Mouse (Mus musculus) MEL (cell line): ENCODE measurements around the gene Dph1. TPM values are rescaled to one million over a fixed set of nuclear protein-coding genes. Genes with fewer than 3 reads are reported as not detected.

Source experiments
- DNase-seq: peaks from one replicate; pipeline ENCODE4 v3.0.0; 2011; ENCODE audit warnings: low read depth, low spot score
- H3K27ac ChIP-seq: 2 replicates; pipeline ENCODE4 v1.5.1; 2012; ENCODE audit warnings: low read depth, mild to moderate bottlenecking, control low read depth, low read length, moderate library complexity; ENCODE audit not compliant: control insufficient read depth
- H3K27me3 ChIP-seq, 2 experiments: fragments of 150-350 bp in 1 of 2; sonication (generic) in 1 of 2; 2 replicates each; pipeline ENCODE4 v1.6.1; 2012; ENCODE audit warnings: low read length in 2 of 2, mild to moderate bottlenecking in 2 of 2, improper control_type of control experiment in 1 of 2, moderate library complexity in 1 of 2; ENCODE audit not compliant: insufficient read depth in 2 of 2, control insufficient read depth in 1 of 2
- H3K36me3 ChIP-seq, 2 experiments: 2 replicates each; pipeline ENCODE4 v1.6.1; 2012 to 2014; ENCODE audit warnings: low read length in 2 of 2, improper control_type of control experiment in 1 of 2, inconsistent platforms in 1 of 2, mild to moderate bottlenecking in 1 of 2; ENCODE audit not compliant: insufficient read depth in 2 of 2, control insufficient read depth in 1 of 2
- H3K4me1 ChIP-seq, 2 experiments: fragments of 150-350 bp in 1 of 2; sonication (generic) in 1 of 2; 2 replicates each; pipeline ENCODE4 v1.6.1; 2012; ENCODE audit warnings: low read length in 2 of 2, improper control_type of control experiment in 1 of 2, mild to moderate bottlenecking in 1 of 2; ENCODE audit not compliant: insufficient read depth in 2 of 2, control insufficient read depth in 1 of 2
- H3K4me3 ChIP-seq, 2 experiments: fragments of 150-350 bp in 1 of 2; sonication (generic) in 1 of 2; 2 replicates each; pipeline ENCODE4 v1.5.1; 2012; ENCODE audit warnings: low read depth in 2 of 2, low read length in 2 of 2, mild to moderate bottlenecking in 2 of 2, moderate library complexity in 2 of 2, control low read depth in 1 of 2, improper control_type of control experiment in 1 of 2; ENCODE audit not compliant: control insufficient read depth in 1 of 2, insufficient read depth in 1 of 2
- H3K79me2 ChIP-seq: 2 replicates; pipeline ENCODE4 v1.6.1; 2012; ENCODE audit warnings: mild to moderate bottlenecking, low read length, moderate library complexity; ENCODE audit not compliant: control insufficient read depth, poor library complexity, insufficient read depth
- H3K9ac ChIP-seq: 2 replicates; pipeline ENCODE4 v1.6.1; 2012; ENCODE audit warnings: low read depth, mild to moderate bottlenecking, control low read depth, low read length, moderate library complexity; ENCODE audit not compliant: control insufficient read depth, poor library complexity, severe bottlenecking
- H3K9me3 ChIP-seq: fragments of 150-350 bp; sonication (generic); replicated peaks from 2 replicates; pipeline ENCODE4 v1.6.1; 2012; ENCODE audit warnings: mild to moderate bottlenecking, low read length, improper control_type of control experiment, moderate library complexity; ENCODE audit not compliant: insufficient read depth
- ELF1 ChIP-seq: IDR thresholded peaks from 2 replicates; pipeline ENCODE4 v1.6.1; 2014; ENCODE audit warnings: low read depth, mild to moderate bottlenecking, inconsistent platforms, low read length, improper control_type of control experiment, moderate library complexity
- EP300 ChIP-seq, 2 experiments: IDR thresholded peaks; 2 replicates each; pipeline ENCODE4 v1.6.1; 2011; ENCODE audit warnings: improper control_type of control experiment in 2 of 2, low read length in 2 of 2, low read depth in 1 of 2, mild to moderate bottlenecking in 1 of 2
- ETS1 ChIP-seq: IDR thresholded peaks from 2 replicates; pipeline ENCODE4 v1.6.1; 2012; ENCODE audit warnings: low read depth, mild to moderate bottlenecking, inconsistent platforms, low read length, improper control_type of control experiment, moderate library complexity
- GATA1 ChIP-seq: IDR thresholded peaks from 2 replicates; pipeline ENCODE4 v1.6.1; 2011; ENCODE audit warnings: low read depth, low read length, improper control_type of control experiment
- JUND ChIP-seq: IDR thresholded peaks from 2 replicates; pipeline ENCODE4 v1.6.1; 2011; ENCODE audit warnings: low read depth, mild to moderate bottlenecking, improper control_type of control experiment, low read length
- KAT2A ChIP-seq: conservative IDR thresholded peaks from 2 replicates; pipeline ENCODE4 v1.6.1; 2012; ENCODE audit warnings: low read depth, low read length, improper control_type of control experiment, inconsistent platforms
- MAFK ChIP-seq: IDR thresholded peaks from 2 replicates; pipeline ENCODE4 v1.6.1; 2011; ENCODE audit warnings: low read depth, mild to moderate bottlenecking, low read length, improper control_type of control experiment, borderline replicate concordance
- MAZ ChIP-seq: IDR thresholded peaks from 2 replicates; pipeline ENCODE4 v1.6.1; 2012; ENCODE audit warnings: low read depth, mild to moderate bottlenecking, inconsistent platforms, low read length, improper control_type of control experiment
- MYB ChIP-seq: IDR thresholded peaks from 2 replicates; pipeline ENCODE4 v1.6.1; 2011; ENCODE audit warnings: mild to moderate bottlenecking, low read depth, low read length, improper control_type of control experiment
- NELFE ChIP-seq: IDR thresholded peaks from 2 replicates; pipeline ENCODE4 v1.6.1; 2011; ENCODE audit warnings: low read depth, low read length, improper control_type of control experiment
- NRF1 ChIP-seq: IDR thresholded peaks from 2 replicates; pipeline ENCODE4 v1.6.1; 2014; ENCODE audit warnings: low read depth, mild to moderate bottlenecking, inconsistent platforms, low read length, improper control_type of control experiment, moderate library complexity; ENCODE audit not compliant: poor library complexity, insufficient read depth, severe bottlenecking
- POLR2A ChIP-seq, 2 experiments: IDR thresholded peaks; 2 replicates each; pipeline ENCODE4 v1.6.1; 2011 to 2012; ENCODE audit warnings: low read length in 2 of 2, mild to moderate bottlenecking in 2 of 2, control low read depth in 1 of 2, improper control_type of control experiment in 1 of 2, low read depth in 1 of 2, moderate library complexity in 1 of 2; ENCODE audit not compliant: control insufficient read depth in 1 of 2, insufficient read depth in 1 of 2, poor library complexity in 1 of 2
- RAD21 ChIP-seq: IDR thresholded peaks from 2 replicates; pipeline ENCODE4 v1.6.1; 2011; ENCODE audit warnings: mild to moderate bottlenecking, low read depth, low read length, improper control_type of control experiment
- TAL1 ChIP-seq: IDR thresholded peaks from 2 replicates; pipeline ENCODE4 v1.6.1; 2012; ENCODE audit warnings: mild to moderate bottlenecking, inconsistent platforms, low read length, moderate library complexity, mixed read lengths
- TBP ChIP-seq: IDR thresholded peaks from 2 replicates; pipeline ENCODE4 v1.8.0; 2011; ENCODE audit warnings: low read depth, low read length, improper control_type of control experiment
- UBTF ChIP-seq: IDR thresholded peaks from 2 replicates; pipeline ENCODE4 v1.6.1; 2012; ENCODE audit warnings: low read depth, mild to moderate bottlenecking, inconsistent platforms, low read length, improper control_type of control experiment, moderate library complexity, borderline replicate concordance; ENCODE audit not compliant: insufficient read depth
- USF1 ChIP-seq: IDR thresholded peaks from 2 replicates; pipeline ENCODE4 v1.6.1; 2014; ENCODE audit warnings: low read depth, mild to moderate bottlenecking, inconsistent platforms, low read length, improper control_type of control experiment, moderate library complexity
- ZC3H11A ChIP-seq: IDR thresholded peaks from 2 replicates; pipeline ENCODE4 v1.6.1; 2012; ENCODE audit warnings: low read depth, mild to moderate bottlenecking, inconsistent platforms, low read length, improper control_type of control experiment
- ZKSCAN1 ChIP-seq: IDR thresholded peaks from 2 replicates; pipeline ENCODE4 v1.6.1; 2012; ENCODE audit warnings: low read depth, mild to moderate bottlenecking, inconsistent platforms, low read length, improper control_type of control experiment, moderate library complexity
- ZNF384 ChIP-seq: IDR thresholded peaks from 2 replicates; pipeline ENCODE4 v1.6.1; 2012; ENCODE audit warnings: low read depth, mild to moderate bottlenecking, inconsistent platforms, low read length, improper control_type of control experiment
- polyA plus RNA-seq, 2 experiments: library from polyadenylated mRNA; stranded (reverse) in 1 of 2; unstranded in 1 of 2; fragments of >175 nt in 1 of 2; fragments of >200 nt in 1 of 2; gene quantifications; 2 replicates each; pipeline versions ENCODE4 v1.2.1 to v1.2.4; 2012; ENCODE audit warnings: low replicate concordance in 2 of 2, low read depth in 1 of 2; ENCODE audit not compliant: insufficient read length in 2 of 2, insufficient read depth in 1 of 2, missing spikeins in 1 of 2
- total RNA-seq: library from RNA; depleted of rRNA; stranded (reverse); fragments of 300-350 nt; gene quantifications from 2 replicates; pipeline ENCODE4 v1.2.3, GENCODE M21; 2012

Gene Dph1
- total and polyA plus RNA-seq, 3 experiments = 58.4 to 59.5 TPM; not detected in 1

GRCm38 (mm10) chr11:75210755-75211154, 19.7 kb upstream of the Dph1 start:
- no peak overlapping the region for H3K9ac ChIP-seq
- DNase-seq = no peak
- no peaks in the 10 kb centered on the region for H3K27me3 ChIP-seq
- no peaks in the 10 kb centered on the region for H3K79me2 ChIP-seq
- H3K9me3 ChIP-seq = no peaks in the 10 kb centered on the region
- H3K27ac ChIP-seq = no peak overlapping the region
- no peaks in the 10 kb centered on the region for H3K36me3 ChIP-seq
- no peak for TF ChIP-seq ELF1
- TF ChIP-seq MAFK = no peak
- TF ChIP-seq NRF1 = no peak
- TF ChIP-seq ZC3H11A = no peak
- TF ChIP-seq ZNF384 = no peak
- H3K4me1 ChIP-seq = no peaks in the 10 kb centered on the region
- H3K4me3 ChIP-seq = no peak overlapping the region

GRCm38 (mm10) chr11:75210093-75210492, 19.1 kb upstream of the Dph1 start:
- Histone ChIP-seq H3K27me3 (no peaks in the 10 kb centered on the region), H3K36me3 (no peaks in the 10 kb centered on the region), H3K4me3 (no peak overlapping the region), H3K79me2 (no peaks in the 10 kb centered on the region), H3K9ac (no peak overlapping the region), H3K27ac (no peak overlapping the region), H3K9me3 (no peaks in the 10 kb centered on the region), H3K4me1 (no peaks in the 10 kb centered on the region)
- no peak for DNase-seq
- TF ChIP-seq ELF1 (no peak), NELFE (no peak), ZKSCAN1 (no peak), TAL1 (no peak), POLR2A (IDR thresholded peaks at IDR 0.05; ENCODE audit: control insufficient read depth in 1 of 2, insufficient read depth in 1 of 2, low read depth in 1 of 2, low read length in 2 of 2, poor library complexity in 1 of 2) (no peak), GATA1 (no peak), MAZ (no peak), KAT2A (no peak), NRF1 (no peak), EP300 (IDR thresholded peaks at IDR 0.05; ENCODE audit: low read depth in 1 of 2, low read length in 2 of 2) (no peak), UBTF (no peak), ETS1 (no peak), RAD21 (no peak), JUND (no peak), USF1 (no peak), MYB (no peak), TBP (no peak)
